Mouse (Mus musculus): ENCODE measurements around the gene Auts2. TPM values are rescaled to one million over a fixed set of nuclear protein-coding genes. Genes with fewer than 3 reads are reported as not detected.

The Auts2 gene
- total and polyA plus RNA-seq, 2 experiments from 2014 or later: 6.8 to 12.1 TPM

DNA sequence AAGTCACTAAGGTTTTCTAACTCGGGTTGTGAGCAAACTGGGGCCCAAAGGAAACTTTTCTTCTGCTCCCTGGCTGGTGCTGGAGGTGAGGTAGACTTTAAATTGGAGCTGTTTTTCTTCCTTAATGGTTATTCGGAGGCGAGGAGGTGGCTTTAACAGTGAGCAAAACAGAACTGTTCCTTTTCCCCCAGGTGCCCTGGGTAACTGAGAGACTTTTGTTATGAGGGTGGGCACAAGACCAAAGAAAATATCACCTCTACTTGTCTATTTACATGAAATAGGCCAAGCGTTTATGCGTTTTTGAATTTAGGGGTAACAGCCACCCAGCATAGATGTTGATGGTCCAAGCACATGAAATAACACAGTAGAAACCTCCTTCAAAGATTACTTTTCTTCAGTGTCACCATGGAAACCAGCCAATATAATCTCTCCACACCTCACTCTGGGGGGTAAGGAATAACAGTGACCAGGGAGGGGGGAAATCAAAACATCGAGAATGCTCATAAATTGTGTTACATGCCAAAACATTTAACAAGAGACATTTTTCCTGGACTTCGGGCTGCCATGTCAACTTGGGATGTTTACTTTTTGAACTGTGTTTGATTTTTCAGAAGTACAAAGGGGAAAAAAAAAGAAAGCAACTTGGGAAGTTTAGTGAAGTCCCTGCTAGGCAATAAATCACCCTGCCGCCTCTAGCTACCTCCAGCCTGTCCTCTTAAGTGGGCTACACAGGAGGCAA, 832.2 kb downstream of the Auts2 start:
- Histone ChIP-seq H3K4me3 (ENCODE audit: low read depth, low read length) (no peak overlapping the region), H3K27ac (ENCODE audit: low read depth) (no peak overlapping the region), H3K27me3 (ENCODE audit: control insufficient read depth, insufficient read depth, low read length) (no peaks in the 10 kb centered on the region), H3K4me1 (ENCODE audit: control insufficient read depth, insufficient read depth) (no peaks in the 10 kb centered on the region), H3K36me3 (replicated peaks; ENCODE audit: control insufficient read depth, insufficient read depth, low read length) (no peaks in the 10 kb centered on the region), H3K9me3 (replicated peaks; ENCODE audit: control insufficient read depth, low read length) (no peaks in the 10 kb centered on the region), H3K4me2 (ENCODE audit: low read depth, low read length) (no peak overlapping the region), H3K9ac (replicated peaks; ENCODE audit: low read depth, low read length) (no peak overlapping the region)
- no peak for DNase-seq (ENCODE audit: low spot score)
- WGBS: 72% methylated on average over 8 of the region's 8 CpGs
- no peak for ATAC-seq (ENCODE audit: insufficient read depth, low read depth)
- TF ChIP-seq EP300 (IDR thresholded peaks at IDR 0.05; ENCODE audit: low read depth): no peak
- TF ChIP-seq CTCF (IDR thresholded peaks at IDR 0.05; ENCODE audit: low read depth): no peak

DNA sequence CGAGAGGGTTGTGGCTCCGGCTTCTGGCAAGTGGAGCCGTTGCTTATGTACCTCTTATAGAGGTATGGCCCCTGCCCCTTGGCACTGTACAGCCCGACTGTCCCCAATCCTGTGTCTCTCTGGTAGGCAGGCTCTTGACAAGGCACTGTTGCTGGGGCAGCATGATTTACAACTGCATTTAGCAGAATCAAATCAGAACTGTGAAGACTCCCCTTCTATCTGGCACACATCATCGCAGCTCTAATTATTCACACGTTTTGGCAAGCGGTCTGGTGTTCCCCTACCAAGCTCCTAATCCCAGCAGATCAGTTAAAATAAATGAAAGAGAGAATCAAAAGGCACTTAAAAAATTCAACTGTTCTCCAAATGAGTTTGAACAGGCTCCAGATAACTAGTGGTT, 835.7 kb downstream of the Auts2 start:
- Histone ChIP-seq H3K9me3 (replicated peaks; ENCODE audit: control insufficient read depth, low read length) (no peaks in the 10 kb centered on the region), H3K27ac (ENCODE audit: low read depth) (no peak overlapping the region), H3K4me1 (ENCODE audit: control insufficient read depth, insufficient read depth) (no peaks in the 10 kb centered on the region), H3K4me3 (ENCODE audit: low read depth, low read length) (no peak overlapping the region), H3K4me2 (ENCODE audit: low read depth, low read length) (no peak overlapping the region), H3K9ac (replicated peaks; ENCODE audit: low read depth, low read length) (no peak overlapping the region), H3K27me3 (ENCODE audit: control insufficient read depth, insufficient read depth, low read length) (no peaks in the 10 kb centered on the region), H3K36me3 (replicated peaks; ENCODE audit: control insufficient read depth, insufficient read depth, low read length) (no peaks in the 10 kb centered on the region)
- TF ChIP-seq EP300 (IDR thresholded peaks at IDR 0.05; ENCODE audit: low read depth) (no peak), CTCF (IDR thresholded peaks at IDR 0.05; ENCODE audit: low read depth) (no peak)
- ATAC-seq (ENCODE audit: insufficient read depth, low read depth): no peak
- WGBS: 92% methylated on average over 7 of the region's 7 CpGs
- DNase-seq (ENCODE audit: low spot score): no peak

DNA sequence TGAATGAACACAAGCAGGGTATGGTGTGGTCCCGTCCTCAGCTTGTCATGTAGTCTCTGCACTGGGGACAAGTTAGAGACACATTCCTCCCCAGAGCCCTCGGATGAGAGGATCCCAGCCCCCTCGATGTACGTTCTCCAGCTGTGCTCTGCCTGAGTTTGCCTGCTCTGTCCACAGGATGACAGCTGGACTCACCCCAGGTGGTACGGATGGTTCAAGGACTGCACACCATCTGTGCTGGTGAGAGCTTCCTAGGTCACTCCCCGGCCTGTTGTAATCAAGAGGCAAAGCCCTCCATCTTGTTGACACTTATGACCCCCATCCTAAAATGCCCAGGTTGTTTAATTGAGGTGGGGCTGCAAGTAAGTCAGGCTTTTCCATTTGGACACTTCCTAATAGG, 839.4 kb downstream of the Auts2 start:
- DNase-seq (ENCODE audit: low spot score) (no peak), ATAC-seq (ENCODE audit: insufficient read depth, low read depth) (no peak)
- Histone ChIP-seq H3K36me3 (replicated peaks; ENCODE audit: control insufficient read depth, insufficient read depth, low read length) (no peaks in the 10 kb centered on the region), H3K4me3 (ENCODE audit: low read depth, low read length) (no peak overlapping the region), H3K4me2 (ENCODE audit: low read depth, low read length) (no peak overlapping the region), H3K27me3 (ENCODE audit: control insufficient read depth, insufficient read depth, low read length) (no peaks in the 10 kb centered on the region), H3K9ac (replicated peaks; ENCODE audit: low read depth, low read length) (no peak overlapping the region), H3K9me3 (replicated peaks; ENCODE audit: control insufficient read depth, low read length) (no peaks in the 10 kb centered on the region), H3K27ac (ENCODE audit: low read depth) (no peak overlapping the region), H3K4me1 (ENCODE audit: control insufficient read depth, insufficient read depth) (peaks cover 6% of the 10 kb centered on the region; the same call in 1 of the 2 replicates)
- WGBS: 73% methylated on average over 6 of the region's 6 CpGs
- TF ChIP-seq EP300 (IDR thresholded peaks at IDR 0.05; ENCODE audit: low read depth) (no peak), CTCF (IDR thresholded peaks at IDR 0.05; ENCODE audit: low read depth) (no peak)

DNA sequence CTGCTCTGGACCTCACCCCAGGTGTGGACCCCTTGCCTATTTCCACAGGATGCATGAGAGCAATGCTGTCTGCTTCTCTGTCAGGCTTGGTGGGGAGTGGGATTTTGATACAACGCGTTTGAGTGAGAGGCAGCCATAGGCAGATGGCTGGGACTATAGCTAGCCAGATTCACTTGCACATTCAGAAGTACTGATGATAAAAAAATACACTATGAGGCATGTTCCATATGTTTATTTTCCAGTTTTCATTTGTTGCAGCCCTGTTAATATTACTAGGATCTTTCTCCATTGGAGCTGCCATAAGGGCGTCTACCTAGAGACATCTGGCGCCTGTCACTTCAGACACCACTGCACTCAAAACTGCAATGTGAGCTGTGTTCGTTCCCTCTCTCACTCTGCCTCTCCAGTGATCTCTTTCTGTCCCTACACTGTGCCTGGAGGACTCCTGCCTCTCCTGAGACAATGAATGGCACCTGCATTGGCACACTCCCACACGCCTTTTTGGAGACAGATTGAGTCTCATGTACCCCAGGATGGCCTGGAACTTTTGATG, 840.2 kb downstream of the Auts2 start:
- Histone ChIP-seq H3K4me1 (ENCODE audit: control insufficient read depth, insufficient read depth) (peaks cover 6% of the 10 kb centered on the region; the same call in 1 of the 2 replicates), H3K4me2 (ENCODE audit: low read depth, low read length) (no peak overlapping the region), H3K9ac (replicated peaks; ENCODE audit: low read depth, low read length) (no peak overlapping the region), H3K27ac (ENCODE audit: low read depth) (no peak overlapping the region), H3K36me3 (replicated peaks; ENCODE audit: control insufficient read depth, insufficient read depth, low read length) (no peaks in the 10 kb centered on the region), H3K9me3 (replicated peaks; ENCODE audit: control insufficient read depth, low read length) (no peaks in the 10 kb centered on the region), H3K27me3 (ENCODE audit: control insufficient read depth, insufficient read depth, low read length) (no peaks in the 10 kb centered on the region), H3K4me3 (ENCODE audit: low read depth, low read length) (no peak overlapping the region)
- DNase-seq (ENCODE audit: low spot score) (no peak), ATAC-seq (ENCODE audit: insufficient read depth, low read depth) (no peak)
- 89% methylated on average over 6 of the region's 6 CpGs for WGBS
- TF ChIP-seq EP300 (IDR thresholded peaks at IDR 0.05; ENCODE audit: low read depth) (no peak), CTCF (IDR thresholded peaks at IDR 0.05; ENCODE audit: low read depth) (no peak)

DNA sequence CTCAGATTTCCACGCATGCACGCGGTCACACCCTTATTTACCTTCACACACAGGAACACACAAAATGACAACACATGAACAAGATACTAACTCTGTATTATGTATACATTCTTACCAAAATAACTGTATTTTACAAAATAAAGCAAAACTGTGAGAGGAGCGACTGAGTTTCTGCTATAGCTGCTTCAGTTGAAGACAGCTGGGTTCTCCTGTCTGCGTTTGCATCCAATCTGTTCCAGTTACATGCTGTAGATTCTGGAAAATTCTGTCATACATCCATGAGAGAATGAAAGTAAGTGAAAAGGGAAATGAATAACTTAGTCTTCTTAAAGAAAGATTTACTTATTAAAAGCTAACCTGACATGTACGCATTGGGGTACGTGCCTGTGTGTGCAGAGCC, 844.2 kb downstream of the Auts2 start:
- ATAC-seq (ENCODE audit: insufficient read depth, low read depth): no peak
- peaks cover 6% of the 10 kb centered on the region; the same call in 1 of the 2 replicates for H3K4me1 ChIP-seq (ENCODE audit: control insufficient read depth, insufficient read depth)
- H3K27me3 ChIP-seq (ENCODE audit: control insufficient read depth, insufficient read depth, low read length): no peaks in the 10 kb centered on the region
- no peak overlapping the region for H3K9ac ChIP-seq (replicated peaks; ENCODE audit: low read depth, low read length)
- no peaks in the 10 kb centered on the region for H3K36me3 ChIP-seq (replicated peaks; ENCODE audit: control insufficient read depth, insufficient read depth, low read length)
- H3K4me2 ChIP-seq (ENCODE audit: low read depth, low read length): no peak overlapping the region
- H3K9me3 ChIP-seq (replicated peaks; ENCODE audit: control insufficient read depth, low read length): no peaks in the 10 kb centered on the region
- TF ChIP-seq EP300 (IDR thresholded peaks at IDR 0.05; ENCODE audit: low read depth) (no peak), CTCF (IDR thresholded peaks at IDR 0.05; ENCODE audit: low read depth) (no peak)
- DNase-seq (ENCODE audit: low spot score): no peak
- WGBS: 96% methylated on average over 7 of the region's 7 CpGs
- no peak overlapping the region for H3K27ac ChIP-seq (ENCODE audit: low read depth)
- no peak overlapping the region for H3K4me3 ChIP-seq (ENCODE audit: low read depth, low read length)
